Mouse (Mus musculus) heart, adult 2 months (tissue): ENCODE data around the gene Ctbs. TPM values are rescaled to one million over a fixed set of nuclear protein-coding genes. Genes with fewer than 3 reads are reported as not detected.

Experiments used
- DNase-seq, 2 experiments: peaks; one replicate each; pipeline ENCODE4 v3.0.0; 2021
- H3K27ac ChIP-seq: fragments of 200-600 bp; 2 replicates; pipeline ENCODE4 v1.8.1; 2022
- H3K27me3 ChIP-seq: fragments of 200-500 bp; 2 replicates; pipeline ENCODE4 v1.6.1; 2012; ENCODE audit warnings: mild to moderate bottlenecking, low read length, inconsistent platforms, mixed read lengths; ENCODE audit not compliant: control insufficient read depth, insufficient read depth
- H3K36me3 ChIP-seq: fragments of 200-500 bp; 2 replicates; pipeline ENCODE4 v1.6.1; 2012; ENCODE audit warnings: low read length, inconsistent platforms; ENCODE audit not compliant: control insufficient read depth, insufficient read depth
- H3K4me1 ChIP-seq: fragments of 200-500 bp; 2 replicates; pipeline ENCODE4 v1.6.1; 2011; ENCODE audit warnings: low read length; ENCODE audit not compliant: control insufficient read depth, insufficient read depth
- H3K4me3 ChIP-seq: fragments of 200-600 bp; 2 replicates; pipeline ENCODE4 v1.8.1; 2022
- H3K79me2 ChIP-seq: fragments of 200-500 bp; replicated peaks from 2 replicates; pipeline ENCODE4 v1.6.1; 2012; ENCODE audit warnings: mild to moderate bottlenecking, inconsistent platforms, low read length, moderate library complexity, mixed read lengths; ENCODE audit not compliant: control insufficient read depth, insufficient read depth
- H3K9ac ChIP-seq: fragments of 200-500 bp; 2 replicates; pipeline ENCODE4 v1.6.1; 2012; ENCODE audit warnings: low read depth, mild to moderate bottlenecking, control low read depth, inconsistent platforms, low read length, mixed read lengths
- CTCF ChIP-seq: fragments of 200-600 bp; IDR thresholded peaks from 2 replicates; pipeline ENCODE4 v1.8.1; 2022; ENCODE audit warnings: antibody characterized with exemption, mild to moderate bottlenecking, moderate library complexity
- EP300 ChIP-seq: fragments of 200-500 bp; IDR thresholded peaks from 2 replicates; pipeline ENCODE4 v1.6.1; 2011; ENCODE audit warnings: low read depth, low read length, control low read depth; ENCODE audit not compliant: insufficient read depth
- POLR2A ChIP-seq: fragments of 200-500 bp; IDR thresholded peaks from 2 replicates; pipeline ENCODE4 v1.6.1; 2011; ENCODE audit warnings: mild to moderate bottlenecking, low read depth, low read length, control low read depth; ENCODE audit not compliant: insufficient read depth
- WGBS: fragments of 180-500 bp; shearing (Covaris S2); methylation state at CpG from one replicate; pipeline ENCODE4 v1.1.7; 2018; 5-methylcytosine and 5-hydroxymethylcytosine counted together
- intact Hi-C: fragments of 180-260 bp; cut with DNase I; formaldehyde crosslinking; loops from one replicate; pipeline ENCODE4 v1.15.1; 2025
- polyA plus RNA-seq: library from polyadenylated mRNA; depleted of rRNA; stranded (reverse); fragments of >200 nt; gene quantifications from 2 replicates; pipeline ENCODE4 v1.2.3, GENCODE M21; 2012; rRNA removed
- total RNA-seq, 2 experiments: library from RNA; stranded (reverse); gene quantifications; 2 replicates each; pipeline ENCODE4 v1.2.3; 2021

Ctbs gene
- total and polyA plus RNA-seq, 3 experiments, result 1.7 to 3.7 (median 3.2) TPM

DNA sequence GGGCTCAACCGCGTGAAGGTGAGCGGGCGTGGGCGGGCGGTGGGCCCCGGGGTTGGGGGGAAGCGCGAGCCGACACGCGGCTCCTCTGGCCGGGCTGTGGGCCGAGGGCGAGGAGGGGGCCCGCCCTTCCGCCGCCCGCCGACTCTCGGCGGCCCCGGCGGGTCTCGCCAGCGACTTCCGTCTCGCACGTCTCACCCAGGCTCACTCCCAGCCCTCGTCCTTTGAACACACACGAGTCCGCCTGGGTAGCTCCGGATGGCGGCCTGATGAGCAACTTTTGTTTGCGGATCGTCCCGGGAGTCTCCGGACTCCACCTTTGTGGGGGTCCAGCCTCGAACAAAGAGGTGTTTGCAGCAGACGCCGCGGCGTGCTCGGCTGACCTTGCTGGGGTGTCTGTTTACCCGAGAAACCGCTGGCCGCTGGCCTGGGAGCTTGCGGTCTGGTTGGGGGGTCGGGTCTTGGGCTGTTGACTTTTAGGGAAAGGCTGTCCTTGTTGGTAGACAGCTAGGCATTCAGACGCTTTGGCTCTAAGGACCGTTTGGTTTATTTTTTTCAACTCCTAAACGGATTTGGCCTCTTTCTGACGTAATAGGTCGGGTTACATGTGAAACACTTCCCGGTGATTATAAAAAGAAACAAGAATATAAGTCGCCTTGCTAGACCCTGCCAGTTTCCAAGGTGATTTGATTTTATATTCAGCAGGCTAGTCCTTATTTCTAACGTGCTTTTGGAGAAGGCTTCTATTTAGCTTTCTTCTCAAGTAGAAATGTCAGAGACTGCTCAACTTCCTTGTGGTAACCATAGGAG lies 50.6 kb downstream of the Ctbs start:
- intact Hi-C loops, result loop anchor here (2.0 kb wide), 1 partner anchor 21 kb away; the partner anchor contains the start of gene Rpf1
- Histone ChIP-seq H3K27me3 (no peaks in the 10 kb centered on the region), H3K79me2 (peaks cover 7% of the 10 kb centered on the region), H3K4me1 (peaks cover 15% of the 10 kb centered on the region), H3K9ac (peak overlapping the region; percentile 94), H3K36me3 (peaks cover 35% of the 10 kb centered on the region), H3K4me3 (peak overlapping the region; percentile 92), H3K27ac (peak overlapping the region; percentile 98)
- DNase-seq, result no peak
- WGBS, result under 1% methylated on average over 57 of the region's 57 CpGs
- TF ChIP-seq POLR2A (peak; percentile 10; the same call in 1 of the 2 replicates), CTCF (no peak)

DNA sequence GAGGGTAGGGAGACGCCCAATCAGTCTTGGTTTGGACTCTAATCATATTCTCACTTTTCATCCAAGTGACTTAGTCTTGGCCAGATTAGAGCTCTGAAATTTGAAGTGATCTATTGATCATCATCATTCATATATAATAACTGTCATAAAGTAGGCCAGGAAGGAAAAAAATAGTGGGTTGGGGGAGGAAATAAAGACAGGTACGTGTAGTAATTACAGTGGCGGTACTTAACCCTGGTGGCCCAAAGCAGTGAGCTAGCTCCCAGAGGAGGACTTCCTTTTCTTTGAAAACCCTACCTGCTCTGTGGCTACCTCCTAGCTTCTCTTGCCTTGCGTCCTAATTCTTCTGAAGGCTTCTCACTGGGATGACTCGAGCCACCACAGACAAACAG lies 51.2 kb downstream of the Ctbs start:
- intact Hi-C loops, result loop anchor here (2.0 kb wide), 1 partner anchor 20 kb away; the partner anchor contains the start of gene Rpf1
- H3K9ac ChIP-seq, result peak overlapping the region; percentile 94; the same call in 1 of the 2 replicates
- peaks cover 39% of the 10 kb centered on the region for H3K36me3 ChIP-seq
- TF ChIP-seq CTCF (no peak), POLR2A (no peak)
- H3K79me2 ChIP-seq, result peaks cover 7% of the 10 kb centered on the region
- peaks cover 15% of the 10 kb centered on the region for H3K4me1 ChIP-seq
- peak overlapping the region; percentile 98 for H3K27ac ChIP-seq
- 5% methylated on average over 5 of the region's 5 CpGs for whole genome bisulfite sequencing
- no peak for DNase-seq
- H3K27me3 ChIP-seq, result no peaks in the 10 kb centered on the region
- peak overlapping the region; percentile 92 for H3K4me3 ChIP-seq

DNA sequence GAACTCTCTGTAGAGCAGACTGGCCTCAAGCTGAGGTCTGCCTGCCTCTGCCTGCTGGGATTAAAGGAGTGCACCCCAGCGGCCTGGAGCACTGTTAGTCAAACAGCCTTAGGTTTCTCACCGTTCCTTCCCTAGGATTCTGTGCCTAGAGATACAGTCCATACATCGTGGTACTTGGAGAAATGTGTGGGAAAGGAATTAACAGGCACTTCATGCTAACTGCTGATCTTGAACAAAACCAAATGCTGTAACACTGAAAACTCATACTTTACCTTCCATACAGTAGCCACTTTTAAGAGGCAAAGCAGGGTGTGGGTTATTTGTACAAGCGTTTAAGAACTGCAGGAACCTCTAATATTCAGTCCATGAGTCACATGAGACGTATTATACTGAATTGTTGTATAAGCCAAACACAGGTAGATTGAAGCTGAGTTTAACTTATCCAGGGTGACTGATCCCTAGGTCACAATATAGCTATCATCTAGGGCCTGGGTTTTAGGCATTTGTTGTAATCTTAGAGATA lies 52.1 kb downstream of the Ctbs start:
- TF ChIP-seq POLR2A, result no peak
- peak overlapping the region; percentile 98 for H3K27ac ChIP-seq
- DNase-seq, result no peak

DNA sequence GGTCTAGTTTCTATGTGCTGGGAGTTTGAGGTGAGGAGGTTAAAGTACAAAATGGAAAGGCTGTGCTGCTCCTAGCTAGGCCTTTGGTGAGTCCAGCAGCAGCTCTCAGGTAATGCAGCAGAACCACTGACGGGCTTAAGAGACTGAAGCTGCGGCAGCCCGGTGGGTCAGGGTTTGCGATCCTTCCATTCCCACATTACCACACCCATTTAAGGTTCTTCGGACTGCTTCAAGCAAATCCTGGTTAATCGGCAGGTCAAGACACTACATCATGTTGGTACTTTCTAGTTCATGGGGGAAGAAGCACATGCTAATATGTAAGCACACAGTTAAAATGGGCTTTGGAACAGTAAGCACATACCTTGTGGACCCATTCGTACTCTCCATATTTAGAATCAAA lies 57.1 kb downstream of the Ctbs start:
- H3K27me3 ChIP-seq, result no peaks in the 10 kb centered on the region
- H3K9ac ChIP-seq, result no peak overlapping the region
- intact Hi-C loops, result no loop called here
- 95% methylated on average over 7 of the region's 7 CpGs for WGBS
- peaks cover 8% of the 10 kb centered on the region for H3K4me1 ChIP-seq
- no peak for DNase-seq
- no peak overlapping the region for H3K4me3 ChIP-seq
- H3K36me3 ChIP-seq, result peaks cover 35% of the 10 kb centered on the region
- TF ChIP-seq POLR2A, result no peak
- no peak for TF ChIP-seq EP300
- TF ChIP-seq CTCF, result no peak
- peaks cover 2% of the 10 kb centered on the region for H3K79me2 ChIP-seq
- no peak overlapping the region for H3K27ac ChIP-seq

More for the DNA sequence above, 52.1 kb downstream of the Ctbs start:
- peaks cover 7% of the 10 kb centered on the region for H3K79me2 ChIP-seq
- H3K4me1 ChIP-seq, result peaks cover 15% of the 10 kb centered on the region
- no peaks in the 10 kb centered on the region for H3K27me3 ChIP-seq
- peak overlapping the region; percentile 92 for H3K4me3 ChIP-seq
- peak overlapping the region; percentile 33 for H3K9ac ChIP-seq
- peaks cover 41% of the 10 kb centered on the region for H3K36me3 ChIP-seq
- intact Hi-C loops, result loop anchor here (2.0 kb wide), 2 partner anchors 19 to 97 kb away; partner anchors contain the start of genes Rpf1 and Ssx2ip
- 13% methylated on average over 5 of the region's 5 CpGs for WGBS

Other genes starting within 250 kb of the Ctbs start
- under 1 TPM; 0.10 to 0.32 TPM for gene Lpar3, start 228.8 kb upstream of the Ctbs start, total RNA-seq
- 0.68 and 1.2 TPM in 2 replicates for gene Lpar3, start 228.8 kb upstream of the Ctbs start, polyA plus RNA-seq
- 10 to 100 TPM; 12.5 to 14.1 TPM for gene Ssx2ip, start 45.2 kb upstream of the Ctbs start, total RNA-seq
- gene Ssx2ip, start 45.2 kb upstream of the Ctbs start, polyA plus RNA-seq, result 3.1 and 4.1 TPM in 2 replicates
- gene Spata1, start 50.0 kb downstream of the Ctbs start, total RNA-seq, result 1 to 10 TPM; 1.4 to 2.3 TPM
- 1.2 and 1.8 TPM in 2 replicates for gene Spata1, start 50.0 kb downstream of the Ctbs start, polyA plus RNA-seq
- 100 to 1,000 TPM; 216 to 264 TPM for gene Gng5, start 50.0 kb downstream of the Ctbs start, total RNA-seq
- 331 and 445 TPM in 2 replicates for gene Gng5, start 50.0 kb downstream of the Ctbs start, polyA plus RNA-seq
- gene Rpf1, start 71.6 kb downstream of the Ctbs start, total RNA-seq, result 10 to 100 TPM; 13.0 to 15.3 TPM
- 5.8 and 12.3 TPM in 2 replicates for gene Rpf1, start 71.6 kb downstream of the Ctbs start, polyA plus RNA-seq
- not detected for gene Uox, start 120.6 kb downstream of the Ctbs start, total RNA-seq
- gene Uox, start 120.6 kb downstream of the Ctbs start, polyA plus RNA-seq, result 0.50 TPM in 1 of 2 replicates, not detected in the other
- gene Dnase2b, start 165.8 kb downstream of the Ctbs start, total RNA-seq, result not detected
- not detected in 2 replicates for gene Dnase2b, start 165.8 kb downstream of the Ctbs start, polyA plus RNA-seq
- not detected for gene 4930503B20Rik, start 201.5 kb downstream of the Ctbs start, total RNA-seq
- 0.09 and 0.16 TPM in 2 replicates for gene 4930503B20Rik, start 201.5 kb downstream of the Ctbs start, polyA plus RNA-seq
- gene Samd13, start 235.8 kb downstream of the Ctbs start, total RNA-seq, result 1 to 10 TPM; 1.9 to 2.1 TPM
- gene Samd13, start 235.8 kb downstream of the Ctbs start, polyA plus RNA-seq, result 1.0 and 1.1 TPM in 2 replicates